Mouse (Mus musculus): ENCODE results near the gene Zbtb8b. TPM values are rescaled to one million over a fixed set of nuclear protein-coding genes. Genes with fewer than 3 reads are reported as not detected.
"Not testable (repeated sequence)": the region's sequence is repeated elsewhere in the genome, so short reads cannot be mapped to it uniquely, and the experiment has no call there.

The Zbtb8b gene
- polyA plus RNA-seq, 1 experiment: 2.1 TPM

DNA sequence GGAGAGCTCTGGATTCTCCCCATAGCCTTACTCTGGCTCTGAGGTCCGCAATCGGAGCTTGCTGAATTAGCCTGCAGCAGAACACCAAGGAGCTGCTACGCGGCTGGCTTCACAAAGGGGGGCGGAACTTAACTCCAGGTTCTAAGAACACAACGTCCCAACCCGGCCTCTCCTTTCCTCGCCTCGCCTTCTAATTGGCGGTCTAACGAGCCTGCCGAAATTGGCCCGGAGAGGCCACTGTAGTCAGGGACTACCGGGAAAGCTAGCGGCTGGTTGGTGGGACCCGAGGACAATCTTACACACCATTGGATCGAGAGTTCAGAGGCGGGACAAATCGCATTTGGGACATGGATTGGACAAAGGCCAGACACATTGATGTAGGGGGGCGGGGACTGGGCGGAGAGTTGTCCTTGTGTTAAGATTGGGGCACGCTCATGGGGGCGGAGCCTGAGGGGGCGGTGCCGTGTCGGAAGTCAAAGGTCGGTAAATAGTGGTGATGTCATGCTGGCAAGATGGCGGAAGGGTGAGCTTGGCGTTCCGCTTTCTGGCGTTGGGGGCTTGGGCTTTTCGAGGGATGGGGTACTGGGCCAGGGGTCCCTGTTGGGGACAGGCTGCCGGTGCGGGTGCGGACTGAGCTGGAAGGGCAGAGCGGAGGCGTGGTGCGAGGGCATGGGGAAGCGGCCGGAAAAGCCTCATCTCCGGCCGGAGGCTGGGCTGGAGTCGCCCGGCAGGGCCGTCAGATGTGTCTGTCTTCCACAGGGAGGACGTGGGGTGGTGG, 20.7 kb upstream of the Zbtb8b start, which contains the start of gene Bsdc1:
Gene Bsdc1 (plus strand): TSS at position 399 of the 778 bp plus-strand sequence.
- TF ChIP-seq POLR2A (IDR thresholded peaks at IDR 0.05; ENCODE audit: borderline replicate concordance, insufficient read depth, low read length) (peak; percentile 81), CTCF (IDR thresholded peaks at IDR 0.05; ENCODE audit: borderline replicate concordance, insufficient read depth, low read depth, low read length) (no peak)
- under 1% methylated on average over 46 of the region's 46 CpGs for WGBS
- peaks cover 15% of the 10 kb centered on the region; the same call in 1 of the 2 replicates for H3K4me1 ChIP-seq (ENCODE audit: control insufficient read depth, insufficient read depth, low read length)
- no peaks in the 10 kb centered on the region for H3K27me3 ChIP-seq (ENCODE audit: control insufficient read depth, insufficient read depth, low read length)
- peak within 1 kb of the TSS; percentile 66 for H3K4me3 ChIP-seq (replicated peaks; ENCODE audit: insufficient read depth, low read depth, low read length)
- DNase-seq: peak; percentile 100
- H3K27ac ChIP-seq (ENCODE audit: insufficient read depth, low read length): peak within 1 kb of the TSS; percentile 43; the same call in 1 of the 2 replicates

DNA sequence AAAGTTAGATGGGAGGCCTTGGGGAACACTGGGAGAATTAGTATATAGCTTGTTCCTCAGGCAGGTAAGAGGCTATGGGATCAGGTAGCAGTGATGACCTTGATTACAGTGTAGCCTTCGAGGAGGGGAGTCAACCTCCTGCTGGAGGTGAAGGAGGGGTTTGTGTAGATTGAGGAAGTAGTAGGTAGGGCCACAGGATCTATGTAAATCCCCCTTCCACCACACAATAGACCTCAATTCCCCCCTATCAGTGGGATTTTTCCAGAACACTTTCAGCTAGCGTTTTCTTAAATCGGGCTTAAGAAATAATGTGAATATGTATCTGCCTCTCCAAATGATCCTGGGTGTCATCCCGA, 20.2 kb upstream of the Zbtb8b start:
- Histone ChIP-seq H3K27me3 (ENCODE audit: control insufficient read depth, insufficient read depth, low read length) (no peaks in the 10 kb centered on the region), H3K4me1 (ENCODE audit: control insufficient read depth, insufficient read depth, low read length) (peaks cover 15% of the 10 kb centered on the region; the same call in 1 of the 2 replicates), H3K27ac (ENCODE audit: insufficient read depth, low read length) (peak overlapping the region; percentile 43; the same call in 1 of the 2 replicates), H3K4me3 (replicated peaks; ENCODE audit: insufficient read depth, low read depth, low read length) (peak overlapping the region; percentile 61)
- WGBS: 0% methylated on average over 4 of the region's 4 CpGs
- TF ChIP-seq CTCF (IDR thresholded peaks at IDR 0.05; ENCODE audit: borderline replicate concordance, insufficient read depth, low read depth, low read length) (no peak), POLR2A (IDR thresholded peaks at IDR 0.05; ENCODE audit: borderline replicate concordance, insufficient read depth, low read length) (no peak)
- no peak for DNase-seq

DNA sequence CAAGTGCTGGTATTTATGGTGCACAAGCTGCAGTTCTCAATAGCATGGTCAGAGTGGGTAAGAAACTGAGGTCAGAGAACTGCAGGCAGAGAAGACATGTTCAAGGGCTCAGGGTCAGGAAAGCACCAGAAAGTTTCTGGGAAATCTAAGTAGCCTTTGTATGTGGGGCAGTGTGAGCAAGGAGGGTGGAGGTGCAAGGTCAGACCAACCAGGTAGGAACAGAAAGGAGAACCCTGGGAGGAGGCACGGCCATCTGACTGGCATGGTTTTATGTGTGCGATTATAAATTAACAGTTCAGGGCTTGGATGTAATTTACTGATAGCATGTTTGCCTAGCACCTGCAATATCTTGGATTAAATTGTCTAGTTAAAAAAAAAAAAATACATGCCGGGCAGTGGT, 19.1 kb upstream of the Zbtb8b start:
- H3K4me3 ChIP-seq (replicated peaks; ENCODE audit: insufficient read depth, low read depth, low read length): no peak overlapping the region
- no peak overlapping the region for H3K27ac ChIP-seq (ENCODE audit: insufficient read depth, low read length)
- 94% methylated on average over 3 of the region's 3 CpGs for WGBS
- H3K4me1 ChIP-seq (ENCODE audit: control insufficient read depth, insufficient read depth, low read length): peaks cover 20% of the 10 kb centered on the region; the same call in 1 of the 2 replicates
- no peak for DNase-seq
- TF ChIP-seq CTCF (IDR thresholded peaks at IDR 0.05; ENCODE audit: borderline replicate concordance, insufficient read depth, low read depth, low read length) (no peak), POLR2A (IDR thresholded peaks at IDR 0.05; ENCODE audit: borderline replicate concordance, insufficient read depth, low read length) (no peak)
- H3K27me3 ChIP-seq (ENCODE audit: control insufficient read depth, insufficient read depth, low read length): no peaks in the 10 kb centered on the region

DNA sequence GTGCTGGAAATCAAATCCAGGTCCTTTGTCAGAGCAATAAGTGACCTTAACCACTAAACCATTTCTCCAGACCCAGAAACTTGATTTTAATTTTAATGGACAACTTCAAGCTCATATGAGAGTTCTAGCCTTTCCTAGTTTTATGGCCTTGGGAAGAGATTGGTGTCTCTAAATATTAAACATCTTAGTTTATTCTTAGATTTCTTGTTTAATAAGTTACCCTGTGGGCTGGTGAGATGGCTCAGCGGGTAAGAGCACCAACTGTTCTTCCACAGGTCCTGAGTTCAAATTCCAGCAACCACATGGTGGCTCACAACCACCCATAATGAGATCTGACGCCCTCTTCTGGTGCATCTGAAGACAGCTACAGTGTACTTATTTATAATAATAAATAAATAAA, 16.7 kb upstream of the Zbtb8b start:
- not testable (repeated sequence) for H3K4me1 ChIP-seq (ENCODE audit: control insufficient read depth, insufficient read depth, low read length); H3K27ac ChIP-seq (ENCODE audit: insufficient read depth, low read length); H3K27me3 ChIP-seq (ENCODE audit: control insufficient read depth, insufficient read depth, low read length); DNase-seq; H3K4me3 ChIP-seq (replicated peaks; ENCODE audit: insufficient read depth, low read depth, low read length)
- WGBS: 71% methylated on average over 2 of the region's 2 CpGs

DNA sequence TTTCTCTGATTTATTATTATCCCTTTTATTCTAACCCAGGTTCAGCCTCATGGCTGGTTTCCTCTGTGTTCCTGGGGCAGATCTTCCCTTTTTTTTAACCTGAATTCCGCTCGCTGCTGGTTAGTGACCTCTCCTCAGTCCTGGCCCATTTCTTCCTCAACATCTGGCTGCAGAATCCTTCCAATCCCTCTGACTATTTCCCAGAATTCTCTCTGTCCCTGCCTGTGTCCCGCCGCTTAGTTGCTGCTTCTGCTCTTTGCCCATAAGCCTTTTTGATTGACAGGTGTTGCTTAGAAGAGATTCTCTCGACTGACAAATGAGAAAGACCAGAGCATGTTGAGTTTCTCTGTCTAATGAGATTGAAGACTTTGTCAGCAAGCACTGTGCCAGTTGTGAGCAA, 15.5 kb upstream of the Zbtb8b start:
- Histone ChIP-seq H3K27me3 (ENCODE audit: control insufficient read depth, insufficient read depth, low read length) (no peaks in the 10 kb centered on the region), H3K4me3 (replicated peaks; ENCODE audit: insufficient read depth, low read depth, low read length) (no peak overlapping the region), H3K4me1 (ENCODE audit: control insufficient read depth, insufficient read depth, low read length) (peaks cover 4% of the 10 kb centered on the region; the same call in 1 of the 2 replicates), H3K27ac (ENCODE audit: insufficient read depth, low read length) (no peak overlapping the region)
- DNase-seq: no peak
- TF ChIP-seq POLR2A (IDR thresholded peaks at IDR 0.05; ENCODE audit: borderline replicate concordance, insufficient read depth, low read length): no peak
- no peak for TF ChIP-seq CTCF (IDR thresholded peaks at IDR 0.05; ENCODE audit: borderline replicate concordance, insufficient read depth, low read depth, low read length)
- WGBS: 55% methylated on average over 5 of the region's 5 CpGs

DNA sequence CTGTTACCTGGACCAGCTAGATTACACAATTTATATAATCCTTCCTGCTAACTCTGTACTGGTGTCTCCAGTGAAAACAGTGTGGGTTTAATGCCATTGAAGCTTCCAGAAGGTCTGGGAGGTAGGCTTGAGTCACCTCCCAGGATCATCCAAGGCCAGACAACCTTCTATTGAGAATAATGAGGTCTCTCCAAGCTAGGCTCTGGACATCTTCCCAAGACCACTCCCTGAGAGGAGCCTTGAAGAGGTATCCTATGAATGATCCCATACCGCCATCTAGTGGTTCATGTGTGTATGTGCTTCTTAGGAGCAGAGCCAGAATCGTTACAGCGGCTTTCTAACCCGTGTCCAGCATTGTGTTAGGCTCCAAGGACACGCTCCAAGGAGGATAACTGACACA, 14.6 kb upstream of the Zbtb8b start:
- Histone ChIP-seq H3K27me3 (ENCODE audit: control insufficient read depth, insufficient read depth, low read length) (no peaks in the 10 kb centered on the region), H3K4me3 (replicated peaks; ENCODE audit: insufficient read depth, low read depth, low read length) (no peak overlapping the region), H3K27ac (ENCODE audit: insufficient read depth, low read length) (peak overlapping the region; percentile 47), H3K4me1 (ENCODE audit: control insufficient read depth, insufficient read depth, low read length) (peaks cover 4% of the 10 kb centered on the region; the same call in 1 of the 2 replicates)
- TF ChIP-seq POLR2A (IDR thresholded peaks at IDR 0.05; ENCODE audit: borderline replicate concordance, insufficient read depth, low read length) (no peak), CTCF (IDR thresholded peaks at IDR 0.05; ENCODE audit: borderline replicate concordance, insufficient read depth, low read depth, low read length) (peak; percentile 91)
- under 1% methylated on average over 5 of the region's 5 CpGs for WGBS
- DNase-seq: peak; percentile 75 to 81

DNA sequence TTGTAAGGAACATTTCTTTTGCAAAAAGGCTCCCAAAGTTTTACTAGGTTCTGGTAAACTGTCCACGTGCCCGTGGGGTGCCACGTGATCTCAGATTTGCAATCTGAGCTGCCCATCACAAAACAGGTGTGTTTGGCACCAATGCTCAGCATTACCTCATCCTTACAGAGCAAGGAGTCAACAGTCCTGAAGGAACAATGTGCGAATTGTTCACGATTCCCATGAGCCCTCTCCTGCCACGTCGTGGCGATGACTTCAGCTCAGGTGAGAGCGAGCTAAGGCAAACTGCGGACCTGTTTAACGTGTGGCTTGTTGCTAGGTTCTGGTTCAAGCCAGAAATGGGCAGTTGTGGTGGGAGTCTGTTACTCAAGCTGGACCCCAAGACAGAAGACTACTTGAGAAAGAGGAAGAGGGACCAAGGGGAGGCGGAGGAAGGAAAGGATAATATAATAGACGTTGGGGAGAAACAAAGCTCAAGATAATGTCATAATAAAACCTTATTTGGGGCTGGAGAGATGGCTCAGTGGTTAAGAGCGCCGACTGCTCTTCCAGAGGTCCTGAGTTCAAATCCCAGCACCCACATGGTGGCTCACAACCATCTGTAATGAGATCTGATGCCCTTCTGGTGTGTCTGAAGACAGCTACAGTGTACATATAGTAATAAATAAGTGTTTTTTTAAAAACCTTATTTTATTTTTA, 11.0 kb upstream of the Zbtb8b start:
- H3K4me3 ChIP-seq (replicated peaks; ENCODE audit: insufficient read depth, low read depth, low read length): no peak overlapping the region
- no peak for DNase-seq
- no peaks in the 10 kb centered on the region for H3K27me3 ChIP-seq (ENCODE audit: control insufficient read depth, insufficient read depth, low read length)
- H3K4me1 ChIP-seq (ENCODE audit: control insufficient read depth, insufficient read depth, low read length): peaks cover 7% of the 10 kb centered on the region
- WGBS: 87% methylated on average over 15 of the region's 15 CpGs
- H3K27ac ChIP-seq (ENCODE audit: insufficient read depth, low read length): no peak overlapping the region
- TF ChIP-seq POLR2A (IDR thresholded peaks at IDR 0.05; ENCODE audit: borderline replicate concordance, insufficient read depth, low read length) (no peak), CTCF (IDR thresholded peaks at IDR 0.05; ENCODE audit: borderline replicate concordance, insufficient read depth, low read depth, low read length) (no peak)

- Histone ChIP-seq H3K27ac (ENCODE audit: insufficient read depth, low read length) (no peak overlapping the region), H3K4me3 (replicated peaks; ENCODE audit: insufficient read depth, low read depth, low read length) (no peak overlapping the region), H3K4me1 (ENCODE audit: control insufficient read depth, insufficient read depth, low read length) (peaks cover 7% of the 10 kb centered on the region), H3K27me3 (ENCODE audit: control insufficient read depth, insufficient read depth, low read length) (no peaks in the 10 kb centered on the region)
- WGBS: 64% methylated on average over 2 of the region's 2 CpGs
- DNase-seq: no peak
- TF ChIP-seq POLR2A (IDR thresholded peaks at IDR 0.05; ENCODE audit: borderline replicate concordance, insufficient read depth, low read length) (no peak), CTCF (IDR thresholded peaks at IDR 0.05; ENCODE audit: borderline replicate concordance, insufficient read depth, low read depth, low read length) (no peak)
These were observed 10.2 kb upstream of the Zbtb8b start for GRCm38 (mm10) chr4:129450851-129451250.
